11 mouse cellular contexts compared by ENCODE assay signal in the genomic region with DNA sequence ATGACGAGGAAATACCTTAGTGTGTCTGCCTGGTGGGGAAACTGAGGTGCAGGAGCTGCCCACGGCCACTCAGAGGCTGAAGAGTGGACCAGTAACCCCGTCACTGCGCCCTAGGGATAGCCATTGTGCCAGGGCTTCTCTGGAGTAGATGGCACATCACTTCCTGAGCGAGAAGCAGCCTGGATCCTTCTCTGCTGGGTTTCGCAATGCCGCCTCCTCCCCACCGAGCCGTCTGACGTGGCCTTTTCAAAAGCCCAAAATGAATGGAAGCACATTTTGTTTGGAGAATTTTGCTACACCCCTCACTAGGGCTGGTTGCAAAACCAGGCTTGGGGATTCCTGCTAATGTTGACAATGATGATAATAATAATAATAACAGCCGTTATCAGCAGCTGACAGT. TPM values are rescaled to one million over a fixed set of nuclear protein-coding genes. Genes with fewer than 3 reads are reported as not detected.
DNase-seq lines count a peak whose midpoint lies in the region; ATAC-seq and TF ChIP-seq lines count a peak whose summit lies in the region.
"Had no signal": no experiment of that assay in that cellular context is flagged by ENCODE, and none has a peak within 500 bp of the region (broad histone marks: within the 10 kb centered on the region; RNA-seq: fewer than 3 reads in every experiment).

No protein-coding gene starts in this region.

- no peak overlapping the region for H3K9ac ChIP-seq in midbrain, embryonic 13.5 days (replicated peaks)
- H3K9ac ChIP-seq: lung, embryonic 15.5 days had no signal

- no peaks in the 10 kb centered on the region for H3K9me3 ChIP-seq in limb, embryonic 10.5 days (replicated peaks)
- no peaks in the 10 kb centered on the region for H3K9me3 ChIP-seq in midbrain, embryonic 13.5 days
- H3K9me3 ChIP-seq: lung, embryonic 15.5 days had no signal

- TF ChIP-seq POLR2A in small intestine, adult 2 months (IDR thresholded peaks at IDR 0.05; ENCODE audit: low read depth, low read length) = no peak

- TF ChIP-seq CTCF in small intestine, adult 2 months (IDR thresholded peaks at IDR 0.05; ENCODE audit: extremely low read depth, insufficient read length, insufficient replicate concordance, low read depth, low read length) = no peak

- no peaks in the 10 kb centered on the region for H3K36me3 ChIP-seq in small intestine, adult 2 months (ENCODE audit: control insufficient read depth, insufficient read depth, low read length)
- no peaks in the 10 kb centered on the region for H3K36me3 ChIP-seq in limb, embryonic 10.5 days
- no peaks in the 10 kb centered on the region for H3K36me3 ChIP-seq in midbrain, embryonic 13.5 days
- H3K36me3 ChIP-seq: lung, embryonic 15.5 days had no signal

- H3K4me3 ChIP-seq in small intestine, adult 2 months (ENCODE audit: low read depth, low read length) = peak overlapping the region; percentile 20
- H3K4me3 ChIP-seq in limb, embryonic 10.5 days = no peak overlapping the region
- H3K4me3 ChIP-seq in midbrain, embryonic 13.5 days (replicated peaks) = no peak overlapping the region
- H3K4me3 ChIP-seq: lung, embryonic 15.5 days had no signal

- H3K27me3 ChIP-seq in small intestine, adult 2 months (ENCODE audit: control insufficient read depth, insufficient read depth, low read length) = peaks cover 43% of the 10 kb centered on the region
- peaks cover 84% of the 10 kb centered on the region for H3K27me3 ChIP-seq in limb, embryonic 10.5 days (ENCODE audit: low read depth, poor library complexity, severe bottlenecking)
- peaks cover 42% of the 10 kb centered on the region for H3K27me3 ChIP-seq in midbrain, embryonic 13.5 days

- 38% methylated on average over 11 of the region's 11 CpGs for WGBS in small intestine, adult 2 months
- 62% methylated on average over 11 of the region's 11 CpGs for WGBS in limb, embryonic 10.5 days
- WGBS in midbrain, embryonic 13.5 days = 23% methylated on average over 11 of the region's 11 CpGs

- H3K27ac ChIP-seq in small intestine, adult 2 months (ENCODE audit: insufficient read depth, low read depth, low read length) = no peak overlapping the region
- no peak overlapping the region for H3K27ac ChIP-seq in limb, embryonic 10.5 days
- no peak overlapping the region for H3K27ac ChIP-seq in midbrain, embryonic 13.5 days
- H3K27ac ChIP-seq: lung, embryonic 15.5 days had no signal

- no peak for ATAC-seq in midbrain, embryonic 13.5 days

- H3K4me1 ChIP-seq in small intestine, adult 2 months (ENCODE audit: control insufficient read depth, insufficient read depth, insufficient read length, low read length) = peaks cover 2% of the 10 kb centered on the region; the same call in 1 of the 2 replicates
- peaks cover 26% of the 10 kb centered on the region for H3K4me1 ChIP-seq in limb, embryonic 10.5 days
- peaks cover 30% of the 10 kb centered on the region for H3K4me1 ChIP-seq in midbrain, embryonic 13.5 days (replicated peaks)

- no peak overlapping the region for H3K4me2 ChIP-seq in midbrain, embryonic 13.5 days (replicated peaks)
- H3K4me2 ChIP-seq: lung, embryonic 15.5 days had no signal

- peak; percentile 95 for DNase-seq in heart, adult 11 months
- no peak for DNase-seq in heart, postnatal 4 days
- peak; percentile 17 to 52 for DNase-seq in urinary bladder, adult 18-20 months (ENCODE audit: low spot score in 2 of 2)
- DNase-seq in urinary bladder, postnatal 10 days (ENCODE audit: low spot score) = no peak
- peak; percentile 40 to 83 for DNase-seq in layer of hippocampus, postnatal 14 days (ENCODE audit: low spot score in 2 of 2)
- no peak for DNase-seq in limb, embryonic 10.5 days (ENCODE audit: low spot score)
- DNase-seq: gastrocnemius, postnatal 10 days; kidney, adult 18-20 months had no signal

RNA-seq across cellular contexts. Expression of gene Dlgap4, which starts 4.0 kb away (rescaled TPM):
- 10 to 100 TPM; 57.1 to 58.3 TPM for total RNA-seq in heart, postnatal 4 days (2021)
- total RNA-seq in layer of hippocampus, postnatal 14 days (2021) = 100 to 1,000 TPM; 194 TPM
- polyA plus RNA-seq in small intestine, adult 2 months (2012; rRNA removed) = 26.0 and 47.1 TPM in 2 replicates
- 116 and 124 TPM in 2 replicates for polyA plus RNA-seq in limb, embryonic 10.5 days (2016; fragmentation: Nextera tagmentation; extraction: Ambion mirVana)
- polyA plus RNA-seq in midbrain, embryonic 13.5 days (2015; fragmentation: Nextera tagmentation; extraction: Ambion mirVana) = 242 and 244 TPM in 2 replicates

Comparison
In these comparisons a context has a peak if more than half of its experiments do, and no peak if none do; other contexts are left out.
1. DNase-seq: peak in heart, adult 11 months (single experiment), urinary bladder, adult 18-20 months (2 of 2) and layer of hippocampus, postnatal 14 days (2 of 2); none in heart, postnatal 4 days (single experiment), urinary bladder, postnatal 10 days (single experiment) and limb, embryonic 10.5 days (single experiment).